Mouse (Mus musculus) induced T-regulatory cell, adult 2 months (primary cell): ENCODE results near the gene Gm20716.

ENCODE experiments used
- DNase-seq: peaks from one replicate; pipeline ENCODE4 v3.0.0-alpha.2; 2012; ENCODE audit warnings: low read depth

The Gm20716 gene

DNA sequence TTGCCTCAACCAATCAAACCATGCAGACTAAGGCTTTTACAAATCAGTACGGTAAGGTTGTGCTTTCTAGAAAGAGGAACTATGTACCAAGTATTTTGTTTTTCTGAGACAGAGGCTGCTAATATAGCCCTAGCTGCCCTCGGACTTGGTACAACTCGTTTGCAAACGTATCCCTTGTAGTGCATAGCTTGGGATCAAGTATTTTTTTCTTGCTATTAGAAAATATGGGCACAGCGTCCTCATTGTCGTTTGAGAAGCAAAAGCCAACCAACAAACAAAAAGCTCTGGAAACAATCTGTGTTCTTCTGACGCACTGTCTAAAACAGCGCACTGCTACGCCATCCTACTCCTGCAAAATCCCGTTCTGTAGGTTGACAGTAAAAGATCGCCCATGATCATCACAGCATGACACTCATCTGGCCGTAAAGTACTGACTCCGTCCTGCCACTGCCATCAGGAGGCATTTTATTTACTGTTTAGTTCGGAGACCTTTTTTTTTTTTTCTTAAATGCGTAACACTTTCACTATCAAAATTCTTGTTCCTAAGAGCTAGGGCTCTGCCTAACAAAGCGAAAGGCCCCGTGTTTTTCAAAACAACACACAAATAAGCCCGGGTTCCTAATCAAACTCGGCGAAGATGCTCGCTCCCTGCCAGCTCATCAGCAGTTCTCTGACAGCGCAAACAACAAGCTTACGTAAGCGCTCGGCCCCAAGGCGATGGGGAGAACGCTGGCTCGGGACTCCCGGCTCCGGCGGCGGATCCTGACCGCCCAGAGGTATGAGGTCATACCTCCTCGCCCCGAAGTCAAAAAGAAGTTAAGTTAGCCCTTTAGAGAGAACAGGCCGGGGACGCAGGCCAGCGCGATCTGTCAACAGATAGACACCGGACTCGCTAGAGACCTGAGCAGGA lies 793 bp downstream of the Gm20716 start:
- peak; percentile 79 for DNase-seq

DNA sequence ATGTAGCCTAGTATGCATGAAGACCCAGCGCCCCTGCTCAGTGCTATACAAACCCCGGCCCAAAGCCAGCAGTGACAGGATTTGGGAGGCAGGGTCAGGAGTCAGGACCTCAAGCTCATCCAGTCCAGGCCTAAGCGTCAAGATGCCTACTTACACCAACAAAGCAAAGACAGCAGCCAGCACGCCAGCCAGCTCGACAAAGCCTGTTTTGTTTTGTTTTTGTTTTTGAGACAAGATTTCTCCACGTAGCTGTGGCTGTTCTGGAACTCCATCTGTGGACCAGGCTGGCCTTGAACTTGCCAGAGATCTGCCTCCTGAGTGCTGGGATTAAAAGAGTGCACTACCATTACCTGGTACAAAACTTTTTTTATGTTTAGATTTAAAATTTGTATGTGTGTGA lies 6.8 kb downstream of the Gm20716 start:
- no peak for DNase-seq

DNA sequence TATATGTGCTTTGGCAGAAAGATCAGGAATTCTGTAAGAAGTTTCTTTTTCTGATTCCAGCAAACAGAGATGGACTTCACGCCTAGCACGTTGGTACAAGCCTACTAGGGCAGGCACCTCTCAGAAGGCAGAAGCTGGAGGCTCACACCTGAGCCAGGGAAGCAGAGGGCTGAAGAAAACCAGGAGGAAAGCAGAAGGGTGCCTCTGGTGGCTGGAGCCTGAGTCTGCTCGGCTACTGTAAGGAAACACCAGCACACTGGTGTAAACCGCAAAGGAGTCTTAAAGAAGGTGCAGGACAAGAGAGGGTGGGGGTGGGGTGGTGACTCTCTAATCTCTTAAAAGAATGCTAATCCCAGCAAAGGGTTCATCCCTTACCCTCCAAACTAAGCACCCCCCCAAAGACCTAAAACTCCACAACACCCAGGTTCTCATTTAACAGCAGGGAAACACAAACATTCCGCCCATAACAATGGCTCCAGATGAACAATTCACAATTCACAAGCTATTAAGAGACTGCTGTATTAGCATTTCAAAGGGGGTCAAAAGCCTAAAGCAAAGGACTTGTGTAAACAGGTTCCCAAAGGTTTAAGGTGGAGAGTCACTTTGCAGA lies 16.3 kb downstream of the Gm20716 start:
- DNase-seq, result no peak

DNA sequence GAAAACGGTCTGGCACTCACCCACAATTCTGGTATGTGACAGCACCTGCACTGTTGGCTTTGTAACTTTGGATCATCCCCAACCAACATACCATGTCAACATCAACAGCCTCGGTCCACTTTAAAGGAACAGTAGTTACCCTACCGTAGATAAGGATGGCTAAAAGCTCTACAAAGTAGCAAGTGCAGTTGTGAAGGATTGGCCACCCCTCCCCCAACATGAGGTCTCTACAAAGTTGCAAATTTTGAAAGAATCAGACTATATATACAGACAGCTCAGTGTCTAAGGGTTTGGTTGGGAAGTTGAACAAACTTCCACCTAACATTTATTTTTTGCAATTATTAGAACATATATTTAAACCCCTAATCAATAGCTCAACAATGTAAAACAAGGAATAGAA lies 22.3 kb downstream of the Gm20716 start:
- no peak for DNase-seq

DNA sequence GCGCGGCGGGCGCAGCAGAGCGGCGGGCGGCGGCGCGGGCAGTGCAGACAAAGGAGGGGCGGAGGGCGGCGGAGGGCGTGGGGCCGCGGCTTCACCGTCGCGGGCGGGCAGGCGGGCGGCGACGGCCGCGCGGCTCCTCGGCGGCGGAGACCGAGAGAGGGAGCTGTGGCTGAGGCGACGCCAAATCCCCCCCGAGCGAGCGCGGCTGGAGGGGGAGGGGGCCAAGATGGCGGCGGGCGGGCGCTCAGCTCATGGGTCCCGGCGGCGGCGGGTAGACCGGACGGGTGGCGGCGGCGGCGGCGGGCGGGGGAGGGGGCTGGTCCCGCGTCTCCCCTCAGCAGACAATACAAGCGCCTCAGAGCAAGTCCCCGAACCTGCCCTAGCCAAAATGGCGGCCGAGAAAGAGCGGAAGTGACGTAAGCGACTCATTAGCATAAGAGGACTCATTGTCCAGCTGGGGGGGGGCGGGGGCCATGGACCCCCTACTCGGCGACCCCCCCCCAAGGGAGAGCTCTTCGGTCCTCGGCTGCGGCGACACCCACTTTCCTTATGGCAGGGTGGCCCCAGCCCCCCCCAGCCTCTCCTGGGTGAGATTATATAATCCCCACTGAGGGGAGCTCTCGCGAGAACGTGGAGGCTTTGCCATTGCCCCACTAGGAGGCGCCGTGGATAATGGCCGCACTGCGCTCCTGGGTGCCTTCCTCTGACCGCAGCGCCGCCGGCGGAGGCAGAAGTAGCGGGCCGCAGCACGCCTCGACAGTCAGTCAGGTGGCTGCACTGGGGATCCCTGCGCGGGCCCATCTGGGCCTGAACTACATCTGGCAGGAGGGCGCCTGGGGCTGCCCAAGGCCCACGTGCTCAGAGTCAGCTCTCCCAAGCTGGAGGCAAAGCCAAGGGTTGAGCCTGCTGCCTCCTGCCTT lies 23.2 kb downstream of the Gm20716 start, which contains the start of gene Adnp:
TSS of gene Adnp (minus strand) at position 388 of the 920 bp plus-strand sequence.
- peak; percentile 98 for DNase-seq

DNA sequence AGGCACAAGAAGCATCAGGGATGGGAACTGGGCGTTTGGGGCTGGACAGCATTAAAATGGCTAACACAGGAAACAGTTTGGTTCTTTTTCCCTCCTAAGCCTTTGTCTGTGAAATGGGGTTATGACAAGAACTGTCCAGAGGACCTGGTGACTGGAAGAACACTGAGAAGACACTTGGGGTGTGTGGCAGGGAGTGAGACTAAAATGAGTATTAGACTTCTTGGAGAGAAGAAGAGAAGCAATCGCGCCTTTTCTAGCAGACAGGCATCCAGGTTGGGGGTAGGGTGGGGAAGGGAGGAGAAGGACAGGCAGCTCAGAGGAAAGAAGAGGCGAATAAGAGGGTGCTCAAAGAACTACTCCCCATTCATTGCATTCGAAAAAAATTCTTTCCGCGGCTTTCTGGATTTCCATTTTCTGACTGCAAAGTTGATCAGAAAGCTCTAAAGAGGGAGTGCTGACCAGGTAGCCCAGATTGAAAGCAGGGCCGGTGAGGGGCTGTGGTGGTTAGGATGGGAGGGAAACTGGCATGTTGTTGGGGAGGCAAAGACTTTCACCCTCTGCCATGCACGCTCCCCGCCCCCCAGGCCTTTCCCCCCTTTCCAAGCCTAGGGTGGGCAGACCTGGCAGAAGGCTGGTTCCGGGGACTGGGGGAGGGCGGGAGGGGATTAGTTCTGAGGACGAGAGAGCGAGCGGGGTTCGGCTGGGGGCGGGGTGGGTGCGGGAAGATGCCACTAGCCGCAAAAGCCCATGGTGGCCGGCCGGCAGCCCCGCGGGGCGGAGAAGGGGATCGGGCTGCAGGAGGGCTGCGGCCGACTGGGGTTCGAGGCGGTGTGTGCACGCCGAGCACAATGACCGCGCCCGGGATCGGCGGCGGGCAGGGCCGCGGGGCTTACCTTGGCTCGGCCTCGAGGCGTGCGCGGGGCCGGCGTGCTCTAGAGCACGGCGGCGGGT lies 24.2 kb downstream of the Gm20716 start:
- DNase-seq, result peak; percentile 42

DNA sequence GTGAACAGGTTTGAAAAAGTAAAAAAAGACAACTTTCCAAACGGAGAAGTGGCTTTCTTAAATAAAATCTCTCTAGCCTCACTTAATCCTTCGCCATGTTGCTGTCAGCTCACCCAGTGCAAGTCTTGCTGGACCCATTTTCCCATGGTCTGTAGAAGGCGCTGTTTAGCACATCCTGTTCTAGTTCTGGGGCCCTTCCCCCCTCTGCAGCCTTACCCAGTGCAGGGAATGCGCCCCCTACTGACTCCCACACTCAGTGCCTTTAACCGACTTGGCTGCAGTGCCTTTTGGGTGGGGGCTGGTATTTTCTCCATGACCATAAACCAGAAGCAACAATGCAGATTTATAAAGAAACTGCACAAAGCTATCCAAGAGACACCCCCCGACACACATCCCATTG lies 24.9 kb downstream of the Gm20716 start:
- DNase-seq, result peak; percentile 97

DNA sequence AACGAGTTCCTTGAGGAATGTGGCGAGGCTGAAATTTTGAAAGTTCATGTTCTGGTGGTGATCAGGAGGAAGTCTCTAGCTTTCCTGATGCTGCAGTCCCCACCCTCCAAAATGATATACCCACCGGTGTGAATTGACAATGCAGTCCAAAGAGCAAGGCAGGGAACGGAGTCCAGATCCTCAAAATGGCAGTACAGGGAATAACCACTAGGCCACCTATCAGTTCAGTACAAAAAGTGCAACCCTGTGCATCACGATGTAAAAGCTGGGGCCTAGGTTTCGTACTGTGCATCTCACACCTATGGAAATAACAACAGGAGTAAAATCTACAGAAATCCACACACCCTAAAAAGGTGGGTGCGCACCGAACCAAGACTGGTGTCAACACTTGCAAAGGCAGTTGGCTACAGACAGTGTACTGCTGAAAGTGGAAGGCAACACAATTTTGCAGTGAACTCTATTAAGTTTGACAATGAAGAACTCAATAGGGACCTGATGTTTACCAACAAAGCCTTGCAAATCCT lies 25.6 kb downstream of the Gm20716 start:
- DNase-seq, result peak; percentile 34

DNA sequence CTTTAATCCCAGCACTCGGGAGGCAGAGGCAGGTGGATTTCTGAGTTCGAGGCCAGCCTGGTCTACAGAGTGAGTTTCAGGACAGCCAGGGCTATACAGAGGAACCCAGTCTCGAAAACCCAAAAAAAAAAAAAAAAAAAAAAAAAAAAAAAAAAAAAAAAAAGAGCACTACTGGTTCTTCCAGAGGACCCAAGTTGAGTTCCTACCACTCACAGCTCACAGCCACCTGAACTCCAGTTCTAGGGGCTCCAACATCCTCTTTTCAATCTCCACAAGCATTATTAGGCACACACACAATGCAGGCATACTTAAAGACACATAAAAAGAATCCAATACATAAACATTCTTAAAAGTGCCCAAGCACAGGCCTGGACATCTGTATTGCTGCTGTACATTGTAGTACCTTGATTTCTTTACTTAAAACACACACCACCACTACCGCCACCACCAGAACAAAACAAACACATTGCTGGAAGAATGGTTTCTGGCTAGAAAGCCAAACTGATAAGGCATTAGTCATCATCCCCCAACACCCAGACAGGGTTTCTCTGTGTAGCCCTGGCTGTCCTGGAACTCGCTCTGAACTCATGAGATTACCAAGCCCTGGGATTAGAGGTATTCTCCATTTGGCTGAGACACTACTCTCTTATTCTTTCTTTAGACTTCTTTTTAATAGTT lies 30.0 kb downstream of the Gm20716 start:
- DNase-seq, result peak; percentile 24

DNA sequence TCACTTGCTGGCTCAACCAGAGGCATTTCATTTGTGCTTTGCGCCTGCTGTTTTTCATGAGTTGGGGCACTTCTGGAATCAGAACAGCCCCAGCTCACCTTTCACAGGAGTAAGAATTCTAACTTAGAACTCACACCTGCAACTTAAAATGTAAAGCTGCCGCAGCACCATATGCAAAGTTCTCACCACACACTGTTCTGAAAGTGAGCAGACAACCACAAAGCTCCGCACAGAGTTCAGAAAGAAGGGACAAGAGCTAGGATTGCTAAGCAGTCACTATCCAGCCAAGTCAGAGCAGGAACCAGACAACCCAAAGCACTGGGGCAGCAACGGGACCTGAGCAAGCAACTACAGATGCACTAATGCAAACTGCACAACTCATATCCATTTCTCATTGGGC lies 30.7 kb downstream of the Gm20716 start:
- DNase-seq, result no peak

DNA sequence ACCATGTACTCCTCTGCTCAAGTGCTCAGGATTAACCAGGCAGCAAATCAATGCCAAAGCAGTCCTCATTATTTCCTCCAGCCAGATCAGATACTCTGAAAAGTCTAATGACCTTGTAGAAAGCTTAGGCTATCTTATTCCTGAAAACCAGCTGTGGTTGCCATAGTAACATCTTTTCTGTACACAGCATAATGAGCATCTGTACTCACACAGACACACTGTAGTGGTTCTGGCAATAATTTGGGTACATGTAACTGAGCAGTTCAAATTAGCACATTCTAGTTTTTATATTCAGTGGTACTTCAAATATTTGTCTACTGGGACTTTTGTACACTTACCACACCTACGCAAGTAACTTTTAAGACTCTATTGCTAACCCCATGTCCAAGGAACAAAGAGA lies 31.7 kb downstream of the Gm20716 start:
- no peak for DNase-seq

DNA sequence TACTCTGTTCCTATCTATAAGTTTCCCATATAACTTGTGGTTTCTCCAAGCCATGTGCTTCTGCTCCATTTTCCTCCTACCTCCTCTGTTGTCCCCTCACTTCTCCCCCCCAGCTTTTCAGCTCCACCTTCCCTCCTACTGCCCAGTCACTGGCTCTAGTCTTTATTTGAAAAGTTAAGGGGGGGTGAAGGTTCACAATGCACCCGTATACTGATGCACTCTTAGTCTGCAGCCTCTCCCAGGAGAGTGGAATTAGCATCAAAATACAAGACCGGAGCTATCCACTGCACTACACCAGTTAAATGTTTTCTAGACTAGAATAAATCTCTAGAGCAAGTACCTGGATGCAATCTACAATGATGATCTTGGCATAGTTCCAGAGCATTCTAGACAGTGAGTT lies 34.4 kb downstream of the Gm20716 start:
- DNase-seq, result no peak

DNA sequence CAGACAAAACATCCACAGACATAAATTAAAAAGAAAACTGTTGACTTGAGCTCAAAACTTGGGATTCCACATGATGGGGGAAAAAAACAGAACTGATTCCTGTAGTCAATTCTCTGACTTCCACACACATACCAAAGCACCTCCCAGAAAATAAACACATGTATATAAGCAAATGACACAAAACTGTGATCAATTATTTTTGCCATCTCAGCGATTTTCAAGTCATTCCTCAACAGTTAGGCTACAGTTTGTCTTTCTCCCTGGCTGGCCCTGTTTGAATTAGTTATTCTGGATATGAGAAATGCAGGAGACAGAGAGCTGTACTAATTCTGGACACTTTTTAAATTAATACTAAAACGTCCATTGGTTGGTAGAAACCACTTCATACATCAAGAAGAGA lies 36.5 kb downstream of the Gm20716 start:
- DNase-seq, result no peak

DNA sequence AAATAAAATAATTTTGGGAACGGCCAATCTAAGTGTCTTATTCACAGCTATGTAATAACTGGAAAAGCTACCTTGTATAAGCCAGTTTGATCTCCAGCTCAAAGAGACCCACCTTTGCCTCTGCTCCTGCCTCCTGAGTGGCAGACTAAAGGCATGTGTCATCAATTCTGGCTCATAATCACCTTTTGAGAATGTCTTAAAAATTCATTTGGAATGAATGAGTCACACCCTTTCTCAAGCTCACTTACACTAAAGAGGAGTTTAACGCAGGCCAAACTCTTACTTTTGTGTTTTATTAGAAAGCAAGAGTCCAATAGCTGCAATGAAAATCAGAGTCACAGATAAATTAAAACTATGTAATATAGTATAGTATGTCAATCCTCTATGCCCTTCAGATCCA lies 38.3 kb downstream of the Gm20716 start:
- no peak for DNase-seq

DNA sequence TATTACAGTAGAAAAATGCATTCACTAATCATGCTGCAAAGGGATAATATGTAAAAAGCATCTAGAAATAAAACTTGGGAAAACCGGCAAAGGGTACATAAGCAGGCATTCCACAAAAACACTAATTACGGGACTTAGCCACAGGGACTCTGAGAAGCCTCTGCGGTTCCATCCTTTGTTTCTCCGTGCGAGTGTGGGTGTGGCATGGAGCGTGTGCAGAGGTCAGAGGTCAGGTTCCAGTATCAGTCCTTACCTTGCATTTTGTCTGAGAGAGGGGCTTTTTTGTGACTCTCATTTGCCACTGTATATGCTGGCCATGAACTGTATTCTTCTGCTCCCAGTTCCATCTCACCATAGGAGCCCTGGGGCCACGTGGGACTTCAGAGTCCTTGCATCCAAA lies 54.2 kb downstream of the Gm20716 start:
- no peak for DNase-seq

DNA sequence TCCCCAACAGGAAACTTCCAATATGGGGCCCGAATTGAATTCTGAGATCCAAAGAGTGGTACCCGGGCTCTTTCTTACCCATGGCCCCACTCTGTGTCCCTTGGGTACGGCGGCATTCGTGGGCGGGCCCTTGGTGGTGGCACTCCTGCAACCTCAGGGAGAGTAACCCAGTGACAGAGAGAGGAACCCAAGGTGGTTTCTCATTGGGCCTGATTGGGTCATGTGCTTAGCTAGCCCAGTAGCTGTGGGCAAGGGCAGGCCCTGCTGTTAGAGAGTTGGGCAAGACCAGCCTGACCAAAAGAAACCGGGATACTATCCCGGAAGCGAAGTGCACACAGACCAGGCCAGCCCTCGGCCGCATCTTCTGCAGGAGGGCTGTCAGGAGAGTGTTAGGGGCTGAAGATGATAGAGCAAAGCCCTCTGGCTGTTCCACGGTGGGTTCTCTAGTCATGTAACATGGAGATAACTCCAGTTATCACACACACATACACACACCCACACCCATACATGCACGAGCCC lies 59.9 kb downstream of the Gm20716 start:
- DNase-seq, result peak; percentile 70

DNA sequence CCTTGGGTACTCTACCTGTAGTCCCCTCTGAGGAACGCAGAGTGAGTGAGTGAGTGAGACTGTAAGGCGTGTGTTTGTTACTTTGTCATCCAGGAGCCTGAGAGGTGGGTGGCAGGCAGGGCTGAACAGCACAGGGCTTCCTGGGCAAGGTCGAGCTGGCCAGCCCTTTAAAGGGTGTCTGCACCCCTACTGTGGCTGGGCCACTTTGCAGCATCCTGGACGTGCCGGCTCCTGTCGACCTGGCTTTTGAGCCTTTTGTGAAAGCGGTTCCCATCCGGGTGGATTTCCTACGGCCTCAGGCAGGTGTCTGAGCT lies 60.4 kb downstream of the Gm20716 start:
- DNase-seq, result no peak

DNA sequence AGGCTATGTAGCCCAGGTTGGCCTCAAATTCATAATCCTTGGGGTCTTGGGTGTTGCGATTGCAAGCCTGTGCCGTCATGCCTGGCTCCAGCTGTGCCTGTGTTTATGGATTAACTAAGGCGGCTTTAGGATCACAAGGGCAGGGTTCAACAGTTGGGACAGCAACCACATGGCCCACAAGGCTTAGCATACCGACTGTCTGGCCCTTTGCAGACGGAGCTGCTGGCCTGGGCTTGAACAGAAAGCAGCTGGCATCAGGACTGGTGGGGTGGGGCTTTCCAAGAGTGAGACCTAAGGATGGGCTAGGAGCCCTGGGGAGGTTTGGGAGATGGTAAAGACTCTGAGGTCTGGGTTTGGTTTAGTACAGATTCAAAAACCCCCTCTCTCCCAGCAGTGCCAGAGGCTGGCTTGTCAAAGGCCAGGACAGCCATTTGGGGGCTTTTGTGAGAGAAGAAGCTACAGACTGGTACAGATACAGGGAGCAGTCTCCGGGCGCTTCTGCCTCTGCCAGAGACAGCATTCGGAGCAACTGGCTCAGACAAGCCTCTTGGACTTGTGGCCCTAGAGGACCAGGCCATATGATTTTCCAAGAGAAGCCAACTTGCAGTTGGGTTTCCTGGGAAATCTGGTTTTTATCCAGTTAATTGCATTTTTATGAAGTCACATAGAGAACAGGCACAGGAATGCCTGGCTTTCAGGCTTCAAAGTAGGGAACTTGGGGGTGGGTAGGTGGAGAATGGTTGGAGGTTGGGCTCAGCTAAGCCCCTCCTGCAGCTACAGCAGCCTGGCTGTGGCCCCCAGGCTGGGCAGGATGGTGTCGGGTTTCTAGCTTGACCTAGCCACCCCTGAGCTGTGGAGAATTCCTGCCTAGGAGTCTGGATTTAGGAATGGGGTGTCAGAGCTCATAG lies 61.0 kb downstream of the Gm20716 start:
- no peak for DNase-seq

DNA sequence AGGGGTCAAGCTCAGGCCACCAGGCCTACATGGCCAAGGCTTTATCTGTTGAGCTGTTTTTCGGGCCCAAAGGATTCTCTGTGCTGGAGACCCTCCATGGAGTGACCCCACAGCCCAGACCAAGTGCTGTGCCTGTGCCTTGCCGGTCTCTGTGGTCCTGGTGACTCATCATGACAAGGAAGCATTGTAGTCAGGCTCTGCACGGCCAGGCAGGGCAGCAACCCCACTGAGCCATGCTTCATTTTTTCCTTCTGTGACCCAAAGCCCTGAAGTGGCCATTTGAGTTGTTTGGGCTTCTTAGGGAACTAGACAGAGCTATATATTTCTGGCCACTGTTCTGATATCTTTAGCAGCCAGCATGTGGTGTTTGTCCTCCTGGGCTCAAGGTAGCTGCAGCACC lies 62.4 kb downstream of the Gm20716 start:
- DNase-seq, result no peak
